Mouse (Mus musculus) layer of hippocampus, adult 8-10 months (tissue): ENCODE data around the gene Fer. TPM values are rescaled to one million over a fixed set of nuclear protein-coding genes. Genes with fewer than 3 reads are reported as not detected.

Experiments
- DNase-seq, 2 experiments: peaks; one replicate each; pipeline ENCODE4 v3.0.0; 2022; ENCODE audit warnings: low spot score in 2 of 2
- total RNA-seq, 4 experiments: library from RNA; stranded (reverse); gene quantifications; 2 replicates each; pipeline ENCODE4 v1.2.4; 2022

The Fer gene
- total RNA-seq, 4 experiments from 2014 or later = 30.9 to 34.4 (median 32.5) TPM

DNA sequence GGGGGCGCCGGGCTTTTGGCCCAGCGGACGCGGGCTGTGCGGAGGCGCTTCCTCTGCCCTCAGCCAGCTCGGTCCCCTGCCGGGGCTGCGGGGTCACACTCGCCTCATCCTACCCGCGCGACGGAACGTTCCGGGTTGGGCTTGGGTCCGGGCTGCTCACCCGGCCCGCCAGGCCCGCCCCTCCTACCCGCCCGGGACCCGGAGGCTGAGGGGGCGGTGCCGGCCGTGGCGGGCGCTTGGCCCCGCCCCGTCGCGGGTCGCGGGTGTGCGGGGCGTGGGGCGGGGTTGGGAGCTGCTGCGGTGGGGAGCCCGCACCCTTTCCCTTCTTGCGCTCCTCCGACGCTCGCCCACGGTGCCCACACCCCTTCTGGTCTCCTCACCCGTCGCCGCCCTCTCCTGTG, 1.3 kb downstream of the Fer start:
- no peak for DNase-seq

DNA sequence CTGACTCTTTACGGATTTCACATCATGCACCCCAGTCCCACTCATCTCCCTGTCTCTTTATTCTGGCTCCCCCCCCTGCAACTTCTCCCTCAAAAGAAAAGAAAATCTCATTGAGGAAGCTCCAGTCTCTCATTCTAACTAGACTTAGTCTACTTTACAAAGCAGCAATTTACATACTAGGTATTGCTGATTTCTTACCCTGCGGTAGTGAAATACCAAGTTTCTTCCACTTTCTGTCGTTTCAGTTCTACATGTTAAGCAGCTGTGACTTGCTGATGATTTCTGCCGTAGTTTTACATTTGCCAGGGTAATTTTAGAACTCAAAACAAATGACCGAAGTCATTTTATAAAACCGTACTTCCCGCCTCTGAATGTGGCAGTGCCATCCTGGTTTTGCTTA, 8.9 kb downstream of the Fer start:
- no peak for DNase-seq

DNA sequence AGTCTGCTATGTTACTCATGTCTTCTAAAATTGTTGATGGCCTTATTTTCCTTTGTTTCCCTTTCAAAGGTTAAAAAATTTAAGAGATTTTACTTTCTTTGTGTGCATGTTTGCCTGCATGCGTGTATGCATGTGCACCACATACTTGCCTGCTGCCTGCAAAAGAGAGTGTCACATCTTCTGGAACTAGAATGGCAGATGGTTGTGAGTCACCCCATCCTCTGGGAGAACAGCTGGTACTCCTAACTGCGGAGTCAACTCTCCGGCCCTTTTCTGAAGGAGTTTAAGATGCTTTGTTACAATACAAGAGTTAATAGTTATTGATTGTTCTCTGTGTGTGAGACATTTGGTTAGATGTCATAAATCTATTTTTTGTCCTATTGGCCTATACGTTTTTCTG, 16.0 kb downstream of the Fer start:
- DNase-seq = peak; percentile 17 to 26

DNA sequence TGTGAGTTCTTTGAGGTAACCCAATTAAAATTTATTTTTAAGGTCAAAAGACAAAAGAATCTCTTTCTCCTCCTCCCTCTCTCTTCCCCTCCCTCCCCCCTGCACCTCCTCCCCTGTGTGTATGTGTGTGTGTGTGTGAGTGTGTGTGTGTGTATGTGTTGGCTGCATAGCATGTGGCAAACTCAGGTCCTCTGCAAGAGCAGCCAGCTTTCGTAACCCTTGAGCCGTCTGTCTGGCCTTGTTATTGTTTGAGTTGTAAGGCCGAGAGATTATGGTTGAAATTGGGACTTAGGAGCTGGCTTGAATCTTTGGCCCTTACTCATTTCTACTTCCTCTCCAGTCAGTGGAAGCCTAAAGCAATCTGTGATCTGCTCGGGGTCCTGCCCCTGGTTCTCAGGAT, 17.1 kb downstream of the Fer start:
- DNase-seq = no peak

DNA sequence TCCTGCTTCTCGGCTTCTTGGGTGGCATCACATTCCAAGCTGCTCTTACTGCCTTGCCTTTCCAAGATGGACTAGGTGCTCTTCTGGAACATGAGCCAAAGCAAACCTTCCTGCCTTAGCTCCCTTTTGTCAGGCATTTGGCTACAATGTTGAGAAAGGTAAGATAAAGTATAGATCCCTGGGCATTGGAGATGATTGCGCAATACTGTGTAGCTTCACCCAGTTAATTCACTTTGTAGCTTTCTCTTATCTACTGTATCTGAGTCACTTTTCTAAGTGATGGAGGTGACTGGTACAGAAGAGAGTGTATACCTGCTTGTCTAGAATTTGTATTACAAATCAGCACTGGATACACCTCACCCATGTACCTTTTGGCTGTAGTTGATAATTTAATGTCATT, 24.1 kb downstream of the Fer start:
- no peak for DNase-seq

DNA sequence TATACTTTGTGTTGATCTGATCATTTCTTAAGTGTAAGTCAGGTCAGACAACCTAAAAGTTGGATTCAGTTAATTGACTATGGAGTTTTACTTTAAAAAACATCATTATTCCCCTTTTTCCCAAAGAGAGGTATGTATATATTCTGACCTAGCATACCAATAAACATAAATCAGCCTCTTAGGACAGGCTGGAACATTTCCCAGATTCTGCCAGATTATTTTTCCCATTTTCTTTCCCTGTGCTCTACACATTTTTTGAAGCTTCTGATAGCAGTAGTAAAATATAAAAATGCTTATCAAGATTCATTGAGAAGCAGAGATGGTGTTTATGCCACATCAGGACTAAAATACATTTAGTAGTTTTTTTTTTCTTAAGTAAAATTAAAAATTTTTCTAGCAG, 27.7 kb downstream of the Fer start:
- DNase-seq = no peak

DNA sequence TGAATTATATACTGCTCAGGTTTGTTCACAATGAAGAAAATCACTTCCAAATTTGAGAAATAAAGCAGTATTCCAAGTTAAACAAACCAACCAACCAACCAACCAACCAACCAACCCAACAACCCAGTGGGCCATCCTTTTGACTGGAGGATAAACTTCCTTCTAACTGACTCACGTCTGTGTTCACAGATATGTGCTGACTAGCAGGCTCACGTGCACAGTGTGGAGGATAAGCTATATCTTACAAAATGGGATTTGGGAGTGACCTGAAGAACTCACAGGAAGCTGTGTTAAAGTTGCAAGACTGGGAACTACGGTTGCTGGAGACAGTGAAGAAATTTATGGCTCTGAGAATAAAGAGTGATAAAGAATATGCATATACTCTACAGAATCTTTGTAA, 33.0 kb downstream of the Fer start:
- DNase-seq = no peak

DNA sequence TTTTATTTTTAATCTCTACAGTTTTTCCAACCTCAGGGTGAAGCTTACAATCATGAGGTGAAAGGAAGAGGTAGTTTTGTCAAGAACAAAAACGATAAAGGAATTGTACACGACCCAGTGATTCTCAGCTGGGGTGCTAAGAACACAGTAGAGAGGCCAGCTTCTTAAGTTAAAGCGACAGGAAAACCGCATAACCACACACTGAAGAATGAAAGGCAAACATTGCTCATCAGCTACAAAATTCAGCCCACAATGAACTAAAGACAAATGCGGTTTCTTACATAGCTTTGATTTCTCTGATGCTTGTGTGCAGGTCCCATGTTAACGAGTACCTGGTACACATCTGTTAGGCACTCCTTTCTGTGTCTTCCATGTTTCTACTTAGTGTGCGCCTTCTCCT, 34.2 kb downstream of the Fer start:
- no peak for DNase-seq

DNA sequence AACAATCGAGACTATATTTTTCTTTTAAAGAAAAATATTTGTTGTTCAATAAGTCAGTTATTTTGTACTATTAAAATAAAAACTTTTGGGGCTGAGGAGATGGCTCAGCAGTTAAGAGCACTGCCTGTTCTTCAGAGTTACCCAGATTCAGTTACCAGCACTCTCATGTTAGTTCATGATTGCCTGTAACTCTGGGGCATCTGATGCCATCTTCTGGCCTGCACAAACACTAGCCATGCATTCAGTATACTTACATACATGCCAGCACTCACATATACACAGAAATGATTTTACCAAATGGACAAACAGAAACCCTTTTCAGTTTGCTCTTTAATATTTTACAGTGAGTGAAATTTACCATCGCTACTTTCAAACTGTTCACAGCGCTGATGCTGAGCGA, 46.4 kb downstream of the Fer start:
- DNase-seq = no peak

DNA sequence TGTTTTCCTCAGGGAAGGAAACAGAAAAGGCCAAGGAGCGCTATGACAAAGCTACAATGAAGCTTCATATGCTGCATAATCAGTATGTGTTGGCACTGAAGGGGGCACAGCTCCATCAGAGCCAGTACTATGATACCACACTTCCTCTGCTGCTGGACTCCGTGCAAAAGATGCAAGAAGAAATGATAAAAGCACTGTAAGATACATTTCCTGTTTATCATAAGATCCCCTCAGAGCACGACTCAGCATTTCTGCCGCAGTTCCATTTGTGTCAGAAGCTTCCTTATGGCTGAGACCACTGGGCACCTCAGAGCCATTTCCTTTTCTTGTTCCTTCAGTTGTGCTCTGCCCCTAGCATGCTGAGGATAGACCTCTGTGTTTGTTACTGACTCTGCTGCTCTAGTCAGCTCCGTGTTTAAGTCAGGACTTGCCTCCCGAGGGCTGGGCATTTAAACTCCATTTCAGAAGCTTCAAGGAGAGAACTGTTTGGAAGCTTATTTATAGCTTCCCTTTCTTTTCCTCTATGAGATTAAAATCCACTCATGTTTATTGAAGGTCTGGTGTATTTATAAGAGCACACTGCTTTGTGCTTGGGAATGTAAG, 58.8 kb downstream of the Fer start:
- DNase-seq = no peak

DNA sequence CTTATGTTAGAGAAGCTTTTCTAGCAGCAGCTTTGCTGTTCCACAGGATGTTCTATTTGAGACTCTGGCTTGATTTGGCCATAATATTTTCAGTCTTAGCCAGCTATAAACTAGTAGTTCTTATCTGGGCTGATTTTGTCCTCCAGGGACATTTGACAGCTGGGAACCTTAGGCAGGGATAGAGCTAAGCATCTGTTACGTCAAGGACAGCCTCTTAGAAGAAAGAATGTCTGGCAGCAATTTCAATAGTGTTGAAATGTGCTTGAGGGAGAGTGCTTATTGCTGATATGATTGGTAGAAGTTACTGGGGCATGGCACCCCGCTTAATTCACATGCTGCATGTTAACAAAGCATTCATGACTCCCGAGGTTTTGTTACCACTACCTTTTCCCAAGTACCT, 62.7 kb downstream of the Fer start:
- DNase-seq = no peak

DNA sequence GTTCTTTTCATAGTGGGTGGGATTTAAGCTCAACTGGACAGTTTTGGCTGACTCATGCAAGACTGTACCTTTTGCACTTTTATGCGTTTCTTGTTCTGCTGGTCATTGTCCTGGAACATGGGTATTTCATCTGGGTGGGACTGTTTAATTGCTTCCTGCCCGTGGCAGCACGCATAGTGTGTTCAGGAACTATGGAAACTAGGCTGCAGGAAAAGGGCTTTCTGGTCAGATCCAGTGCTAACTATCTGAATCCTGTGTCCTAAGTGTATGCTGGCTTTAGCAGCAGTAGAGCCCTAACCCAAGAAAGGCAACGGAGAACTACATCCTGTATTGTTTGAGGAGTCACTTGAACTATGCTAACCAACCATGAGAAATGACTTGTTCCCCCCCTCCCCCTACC, 67.8 kb downstream of the Fer start:
- DNase-seq = no peak

DNA sequence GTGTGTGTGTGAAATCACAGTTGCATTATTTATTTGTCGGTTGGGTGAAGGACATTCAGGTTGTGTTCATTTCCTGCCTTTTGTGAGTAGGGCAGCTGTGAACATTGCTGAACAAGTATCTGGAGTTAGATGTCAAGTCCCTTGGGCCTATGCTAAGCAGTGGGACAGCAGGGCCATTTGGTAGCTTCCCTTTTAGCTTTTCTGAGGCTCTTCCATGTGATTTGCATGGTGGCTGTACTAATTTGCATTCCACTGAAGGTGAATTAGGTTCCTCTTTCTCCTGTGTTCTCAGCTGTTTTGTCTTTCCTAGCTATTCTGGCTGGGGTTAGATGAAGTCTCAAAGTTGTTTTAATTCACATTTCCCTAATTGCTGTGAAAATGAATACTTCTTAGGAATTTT, 68.7 kb downstream of the Fer start:
- DNase-seq = no peak

DNA sequence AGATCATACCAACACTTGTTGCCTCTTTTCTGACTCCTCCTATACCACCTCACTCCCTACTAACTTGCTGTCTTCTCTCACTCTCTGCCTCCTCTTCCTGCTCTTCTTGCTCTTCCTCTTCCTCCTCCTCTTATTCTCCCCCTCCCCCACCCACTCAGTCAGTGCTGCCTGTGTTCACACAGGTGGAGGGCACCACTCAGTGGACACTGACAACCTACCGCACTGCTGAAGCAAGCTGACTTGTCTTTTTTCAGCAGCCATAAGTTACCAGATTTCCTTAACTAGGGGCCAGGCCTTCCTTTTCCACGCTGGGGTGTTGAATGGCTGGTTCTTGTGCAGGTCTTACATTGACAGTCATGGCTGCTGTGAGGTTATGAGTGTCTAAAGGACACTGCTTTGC, 72.5 kb downstream of the Fer start:
- no peak for DNase-seq

DNA sequence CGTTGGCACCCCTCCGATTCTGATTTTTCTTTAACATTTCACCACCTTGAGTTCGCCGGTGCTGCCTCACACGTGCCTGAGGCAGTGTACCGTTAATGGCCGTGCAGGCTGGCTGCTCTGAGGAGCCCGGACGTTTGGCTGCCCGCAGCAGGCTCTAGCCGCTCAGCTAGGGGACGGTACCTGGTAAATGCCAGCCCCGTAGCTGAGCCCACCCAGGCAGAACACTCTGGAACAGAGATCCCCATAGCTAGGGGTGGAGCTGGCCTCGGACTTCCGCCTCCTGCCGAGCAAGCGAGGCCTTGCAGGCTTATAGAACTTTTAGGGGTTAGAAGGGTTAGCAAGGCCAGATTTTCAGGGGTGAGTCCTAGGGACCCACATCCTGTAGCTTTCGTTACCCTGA, 75.0 kb downstream of the Fer start:
- DNase-seq = no peak

DNA sequence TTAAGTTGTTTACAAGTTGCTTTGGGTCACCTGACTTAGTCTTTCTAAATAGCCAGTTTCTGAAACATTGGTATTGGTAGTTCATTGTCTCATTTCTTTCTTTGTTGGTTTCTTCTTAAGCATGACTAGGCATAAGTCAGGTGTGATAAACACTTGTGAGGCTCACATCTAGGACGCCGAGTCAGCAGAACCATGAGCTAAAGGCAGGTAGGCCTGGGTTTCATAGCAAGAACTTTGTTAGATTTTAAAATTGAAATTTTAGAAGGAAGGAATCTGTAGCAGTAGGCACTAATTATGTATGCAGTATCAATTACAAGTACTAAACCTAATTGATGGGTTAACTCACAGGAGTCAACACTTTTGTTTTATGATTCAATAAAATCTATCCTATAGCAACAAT, 83.9 kb downstream of the Fer start:
- DNase-seq = no peak

DNA sequence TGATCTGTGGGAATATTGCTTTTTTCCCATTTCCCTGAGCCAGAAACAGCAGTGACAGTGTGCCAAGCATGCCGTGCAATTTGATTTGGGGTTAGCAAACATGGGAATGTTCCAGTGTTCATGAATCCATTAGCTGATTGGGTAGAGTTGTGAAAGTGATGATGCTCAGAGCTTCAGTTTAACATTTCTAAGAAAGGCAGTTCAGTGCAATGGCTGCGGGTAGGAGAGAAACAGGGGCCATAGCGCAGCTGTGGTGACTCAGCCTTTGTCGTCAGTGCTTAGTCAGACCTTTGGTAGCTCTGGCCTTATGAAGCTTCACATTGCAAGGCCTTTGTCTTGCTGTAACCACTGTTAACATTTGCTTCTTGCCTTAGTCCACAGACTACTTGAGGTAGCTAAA, 85.9 kb downstream of the Fer start:
- no peak for DNase-seq

DNA sequence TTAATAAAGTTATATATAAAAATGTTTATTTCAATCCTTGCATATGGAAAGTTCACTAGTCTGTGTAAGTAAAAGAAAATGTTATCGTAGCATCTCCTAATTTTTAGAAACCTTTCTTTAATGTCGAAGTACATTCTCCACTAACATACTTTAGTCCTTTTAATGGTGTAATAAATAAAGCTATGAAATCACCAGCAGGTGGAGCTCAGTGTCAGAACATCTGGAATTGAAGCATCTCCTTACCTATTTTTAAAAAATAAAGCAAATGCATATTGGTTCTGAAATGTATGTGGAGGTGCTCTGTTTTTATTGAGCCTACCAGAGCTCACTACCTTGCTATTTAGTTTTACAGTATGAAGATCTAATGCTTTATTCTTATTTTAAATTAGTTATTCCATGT, 88.6 kb downstream of the Fer start:
- no peak for DNase-seq

DNA sequence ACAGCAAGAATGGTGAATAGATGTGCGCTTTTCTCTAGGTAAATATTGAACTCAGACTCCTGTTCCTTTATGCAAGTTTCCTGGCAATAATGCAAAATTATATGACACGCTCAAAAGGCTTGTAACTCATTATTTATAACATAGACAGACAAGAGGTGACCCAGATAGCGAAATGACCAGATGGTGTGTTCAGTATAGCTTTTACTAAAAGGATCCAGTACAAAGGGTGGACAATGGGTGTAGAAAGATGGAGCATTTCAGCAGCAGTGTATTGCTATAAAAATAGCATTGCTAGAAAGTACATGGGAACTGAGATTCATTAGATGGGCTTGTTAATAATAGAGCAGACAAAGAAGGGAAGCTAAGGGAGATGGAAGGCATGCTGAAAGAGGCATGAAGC, 104.2 kb downstream of the Fer start:
- no peak for DNase-seq

DNA sequence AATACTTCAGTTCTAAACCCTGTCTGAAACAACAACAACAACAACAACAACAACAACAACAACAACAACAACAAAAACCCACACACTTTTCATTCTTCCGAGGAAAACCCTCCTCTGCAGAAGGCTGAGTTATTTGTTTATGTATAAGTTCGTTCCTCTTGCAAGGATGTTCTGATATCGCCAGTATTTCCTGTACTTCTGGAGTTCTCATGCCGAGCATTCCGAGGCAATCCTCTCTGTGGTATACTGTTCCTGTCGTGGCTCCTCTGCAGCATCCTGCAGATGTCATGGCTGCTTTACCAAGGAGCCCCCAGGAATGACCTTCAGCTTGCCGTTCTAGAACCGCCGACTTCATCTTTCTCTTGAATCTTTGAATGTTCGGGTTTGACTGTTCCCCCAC, 106.6 kb downstream of the Fer start:
- DNase-seq = no peak

DNA sequence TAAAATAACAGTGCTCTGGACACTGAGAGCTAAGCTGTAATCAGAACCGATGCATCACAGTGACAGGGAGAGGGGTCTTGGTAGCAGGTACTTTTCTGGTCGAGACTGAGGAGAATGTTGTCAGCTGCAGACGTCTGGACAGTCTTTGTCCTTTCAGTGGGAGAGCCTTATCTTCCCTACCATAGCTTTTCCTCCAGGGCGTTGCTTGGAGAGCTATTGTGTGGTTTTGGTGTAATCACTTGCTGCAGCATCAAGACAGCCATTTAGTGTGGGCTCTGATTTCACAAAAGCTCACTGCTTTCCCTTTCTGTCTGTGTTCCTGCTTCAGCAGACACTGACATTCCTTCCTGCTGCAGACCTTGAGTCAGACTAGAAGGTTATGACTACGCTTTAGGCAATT, 107.4 kb downstream of the Fer start:
- no peak for DNase-seq

DNA sequence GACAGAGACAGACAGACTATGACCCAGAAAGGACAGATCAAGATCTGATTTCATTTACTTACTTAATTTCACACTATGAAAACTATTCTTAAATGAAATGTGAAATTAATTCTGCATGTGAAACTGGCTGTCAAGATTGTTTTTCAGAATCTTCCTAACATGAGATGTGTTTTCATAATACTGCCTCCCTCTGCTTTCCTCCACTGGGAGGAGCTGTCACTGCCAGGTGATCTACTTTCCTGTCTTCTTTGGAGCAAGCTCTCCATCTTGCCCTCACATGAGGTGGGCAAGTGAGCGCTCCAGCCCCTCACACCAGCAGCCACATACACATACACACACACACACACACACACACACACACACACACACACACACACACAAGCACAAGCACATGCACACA, 108.1 kb downstream of the Fer start:
- no peak for DNase-seq

DNA sequence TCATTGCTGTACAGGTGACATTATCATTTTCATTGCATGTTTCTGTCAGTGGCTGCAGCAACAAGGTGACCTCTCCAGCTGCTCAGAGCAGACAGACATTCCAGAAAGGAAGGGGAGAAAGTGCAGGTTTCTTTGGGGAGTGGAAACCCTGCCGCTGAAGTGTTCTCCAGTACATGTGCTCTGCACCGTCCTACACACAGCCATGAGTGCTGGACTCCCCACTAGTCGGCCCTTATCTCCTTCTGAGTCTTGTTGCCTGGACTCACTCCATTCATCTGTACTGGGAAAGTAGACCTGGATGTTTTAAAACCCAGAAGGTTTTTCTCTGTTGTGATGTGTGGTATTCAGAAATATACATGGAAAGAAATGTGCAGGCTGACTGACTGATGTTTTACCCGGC, 109.3 kb downstream of the Fer start:
- no peak for DNase-seq

DNA sequence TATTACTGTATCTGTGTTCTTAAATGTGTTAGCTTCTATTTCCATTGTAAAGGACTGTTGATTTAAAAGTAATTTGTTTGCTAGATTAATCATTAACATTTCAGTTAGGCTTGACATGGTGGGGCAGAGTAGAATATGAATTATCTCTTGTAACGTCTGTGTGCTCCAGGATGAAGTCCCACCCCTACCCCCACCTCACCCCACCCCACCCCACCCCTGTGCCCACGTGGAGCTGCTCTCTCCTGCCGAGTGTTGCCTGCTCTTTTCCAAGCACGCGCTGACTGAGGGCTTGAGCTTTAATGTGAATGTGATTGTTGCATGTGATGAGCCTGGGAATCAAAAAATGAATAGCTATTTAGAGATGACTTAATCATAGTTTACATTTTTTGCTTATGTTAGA, 110.9 kb downstream of the Fer start:
- DNase-seq = no peak
